Mouse (Mus musculus): Measurements from ENCODE around the gene Gal3st3. TPM values are rescaled to one million over a fixed set of nuclear protein-coding genes. Genes with fewer than 3 reads are reported as not detected.
A peak's percentile ranks its signal among the peaks of the same experiment; 100 is the strongest.

Gal3st3 gene
- total RNA-seq (2021), result not detected in 2 replicates
- long read RNA-seq, result 0 reads

- DNase-seq, result no peak
These were observed at the start of gene Gal3st3 for GRCm38 (mm10) chr19:5297903-5298800. Gene Gal3st3 (plus strand): TSS chr19:5298331.

DNA sequence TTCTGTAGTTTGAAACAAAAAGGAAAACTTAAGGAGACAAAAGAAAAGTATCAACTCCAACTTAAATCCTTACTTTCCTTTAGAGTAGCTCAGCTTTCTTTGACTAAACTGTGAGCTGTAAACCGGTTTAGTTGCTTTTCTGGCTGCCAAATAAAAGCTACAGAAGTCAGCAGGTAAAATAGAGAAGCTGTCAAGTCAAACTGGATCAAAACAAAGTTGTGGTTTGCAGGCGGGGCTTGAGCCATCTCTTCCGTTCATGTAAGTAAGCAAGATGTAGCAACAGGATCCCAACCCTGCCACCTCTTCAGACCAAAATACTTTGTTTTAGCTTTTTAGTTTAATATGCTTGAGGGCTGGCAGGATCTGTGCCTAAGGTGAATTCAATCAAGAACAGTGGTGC lies 41.0 kb upstream of the Gal3st3 start:
- DNase-seq, result no peak

DNA sequence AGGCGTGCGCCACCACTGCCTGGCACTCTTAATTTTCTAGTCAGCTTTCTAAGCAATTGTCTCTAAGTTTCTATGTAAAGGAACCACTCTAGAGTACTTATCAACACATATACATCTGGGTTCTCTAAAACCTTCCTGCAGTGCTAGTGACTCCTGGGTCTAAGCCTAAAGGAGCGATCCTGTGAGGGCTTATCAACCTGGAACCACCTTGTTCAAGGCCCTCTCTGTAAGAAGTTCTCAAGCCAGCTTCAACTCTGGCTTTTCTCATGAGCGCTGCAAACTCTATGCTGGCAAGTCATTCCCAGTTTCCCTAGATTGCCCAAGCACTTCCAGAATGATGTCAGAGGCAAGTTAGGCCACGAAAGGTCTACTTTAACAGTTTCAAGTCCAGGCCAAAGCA lies 31.1 kb upstream of the Gal3st3 start:
- no peak for DNase-seq

- DNase-seq, result no peak
These were observed 30.1 kb upstream of the Gal3st3 start for GRCm38 (mm10) chr19:5268017-5268416.

DNA sequence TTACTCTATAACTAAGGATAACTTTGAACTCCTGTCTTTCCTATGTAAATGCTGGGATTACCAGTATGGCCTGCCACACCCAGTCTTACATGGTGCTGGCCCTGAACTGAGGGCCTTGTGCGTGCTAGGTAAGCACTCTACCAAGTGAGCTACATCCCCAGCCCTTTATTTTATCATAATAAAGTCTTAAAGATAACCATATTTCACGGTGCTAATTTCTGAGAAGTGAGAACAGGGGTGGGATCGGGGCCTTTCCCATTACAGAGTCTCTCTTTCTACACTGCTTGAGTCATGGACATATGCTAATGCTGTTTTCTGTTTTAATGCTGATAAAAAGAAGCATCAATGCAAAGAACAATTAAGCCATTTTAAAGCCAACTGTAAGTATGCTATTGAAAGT lies 29.3 kb upstream of the Gal3st3 start:
- DNase-seq, result no peak

- DNase-seq, result no peak
These were observed 28.7 kb upstream of the Gal3st3 start for GRCm38 (mm10) chr19:5269392-5269791.

DNA sequence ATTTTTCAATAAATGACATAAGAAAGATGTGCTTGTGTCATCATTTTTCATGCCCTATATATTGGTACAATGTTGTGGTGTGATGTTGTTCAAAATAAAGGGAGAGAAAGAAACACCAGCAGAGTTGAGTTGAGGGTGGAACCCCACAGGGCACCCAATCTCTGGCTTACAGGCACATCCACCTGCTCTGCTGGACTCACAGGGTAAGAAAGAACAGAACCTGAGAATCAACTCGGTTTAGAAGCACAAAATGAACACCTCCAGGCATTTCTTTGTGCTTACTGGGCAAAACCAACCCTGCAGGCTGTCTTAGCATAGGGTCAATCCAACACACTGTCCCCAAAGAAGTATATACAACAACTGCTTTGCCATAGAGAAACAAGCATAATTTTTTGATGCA lies 26.7 kb upstream of the Gal3st3 start:
- DNase-seq, result no peak

DNA sequence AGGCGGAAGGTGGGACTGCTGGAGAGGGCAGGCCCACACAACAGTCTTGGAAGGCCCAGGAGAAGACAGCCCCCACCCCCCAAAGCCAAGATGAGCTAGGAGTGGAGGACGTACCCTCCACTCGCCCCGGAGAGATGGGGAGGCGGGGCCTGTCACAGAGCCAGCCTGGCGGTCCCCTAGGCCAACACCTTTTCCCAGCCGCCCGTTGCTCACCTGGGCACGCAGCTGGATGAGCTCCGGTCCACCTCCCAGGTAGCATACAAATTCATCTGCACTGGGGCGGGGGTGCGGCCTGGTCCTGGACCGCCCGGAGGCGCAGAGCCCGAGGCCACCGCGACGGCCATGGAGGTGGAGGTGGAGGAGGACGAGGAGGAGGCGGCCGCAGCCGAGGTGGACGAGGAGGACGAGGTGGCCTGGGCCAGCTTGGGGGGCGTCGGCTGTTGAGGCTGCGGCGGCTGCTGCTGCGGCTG lies 25.8 kb upstream of the Gal3st3 start:
- peak; percentile 52 for DNase-seq

DNA sequence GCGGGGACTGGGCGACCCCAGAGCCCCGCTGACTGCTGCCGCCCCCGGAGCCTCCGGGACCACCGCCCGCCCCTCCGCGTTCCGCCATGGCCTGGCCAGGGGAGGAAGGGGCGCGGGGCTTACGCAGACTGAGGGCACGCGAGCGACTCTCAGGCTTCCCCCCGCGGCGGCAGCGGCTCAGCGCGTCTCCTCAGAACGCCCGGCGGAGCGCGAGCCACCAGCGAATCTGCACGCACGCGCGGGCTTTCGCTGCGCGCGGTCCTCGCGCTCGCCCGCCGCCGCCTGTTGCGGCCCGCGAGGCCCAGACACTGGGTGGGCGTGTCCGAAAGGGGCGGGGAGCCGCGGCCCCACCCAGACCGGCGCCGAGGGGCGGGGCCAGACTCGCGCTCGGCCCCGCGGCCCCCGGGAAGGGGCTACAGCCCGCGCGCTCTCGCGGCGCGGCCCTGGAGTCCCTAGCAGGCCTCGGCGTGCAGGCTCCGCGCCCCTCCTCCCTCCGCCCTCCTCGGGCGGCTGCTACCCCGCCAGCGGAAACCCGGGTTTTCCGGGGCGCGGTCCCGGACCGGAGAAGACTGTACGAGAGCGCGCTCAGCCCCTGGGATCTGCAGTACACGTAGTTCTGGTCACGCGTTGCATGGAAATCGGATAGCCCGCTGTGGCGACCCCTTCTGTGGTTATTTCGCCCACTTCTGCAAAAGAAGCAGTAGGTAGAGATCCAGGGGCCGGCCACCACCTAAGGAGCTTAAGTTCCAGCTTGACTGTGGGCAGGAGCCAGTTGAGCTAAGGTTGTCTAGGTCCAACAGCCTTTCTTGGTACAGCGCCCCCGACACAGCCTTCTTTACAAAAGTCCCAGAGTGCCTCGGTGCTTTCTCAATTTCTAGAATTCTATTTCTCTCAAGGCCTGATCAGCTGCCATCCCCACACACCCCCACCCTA lies 25.1 kb upstream of the Gal3st3 start, which contains the start of gene Pacs1:
Gene Pacs1 (minus strand): TSS at position 319 of the 933 bp plus-strand sequence.
- DNase-seq, result peak; percentile 91

- DNase-seq, result no peak
These were observed 24.2 kb upstream of the Gal3st3 start for GRCm38 (mm10) chr19:5273916-5274315.

DNA sequence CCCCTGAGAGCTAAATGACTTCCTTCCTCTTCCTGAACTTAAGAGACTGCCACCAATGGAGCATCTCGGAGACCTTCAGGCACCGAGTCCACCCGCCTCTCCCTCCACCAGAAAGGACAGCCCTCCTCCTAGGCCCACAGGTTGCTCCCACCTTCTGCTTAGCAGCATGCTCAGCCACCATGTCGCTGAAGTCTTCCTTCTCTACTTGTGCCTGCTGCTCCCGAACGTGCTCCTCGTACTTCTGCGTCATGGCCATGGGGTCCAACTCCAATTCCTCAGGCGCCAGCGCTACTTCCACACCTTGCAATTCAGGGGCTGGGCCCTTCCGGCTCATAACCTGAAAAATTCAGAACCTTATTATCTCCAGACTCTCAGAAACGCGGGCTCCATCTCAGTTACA lies 23.5 kb upstream of the Gal3st3 start:
- no peak for DNase-seq

DNA sequence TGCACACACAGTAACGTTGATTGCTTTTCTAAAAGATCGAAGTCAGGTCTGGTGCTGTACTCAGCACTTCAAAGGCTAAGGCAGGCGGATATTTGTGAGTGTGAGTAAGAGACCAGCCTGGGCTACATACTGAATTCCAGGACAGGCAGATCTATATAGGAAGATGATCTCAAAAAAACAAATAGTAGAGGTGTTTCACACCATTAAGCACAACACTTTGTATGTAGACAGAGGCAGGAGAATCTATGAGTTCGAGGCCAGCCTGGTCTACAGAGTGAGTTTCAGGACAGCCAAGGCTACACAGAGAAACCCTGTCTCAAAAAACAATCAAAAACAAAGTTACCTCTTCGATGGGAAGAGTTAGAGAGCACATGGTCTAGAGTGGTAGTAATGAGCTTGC lies 22.4 kb upstream of the Gal3st3 start:
- no peak for DNase-seq

DNA sequence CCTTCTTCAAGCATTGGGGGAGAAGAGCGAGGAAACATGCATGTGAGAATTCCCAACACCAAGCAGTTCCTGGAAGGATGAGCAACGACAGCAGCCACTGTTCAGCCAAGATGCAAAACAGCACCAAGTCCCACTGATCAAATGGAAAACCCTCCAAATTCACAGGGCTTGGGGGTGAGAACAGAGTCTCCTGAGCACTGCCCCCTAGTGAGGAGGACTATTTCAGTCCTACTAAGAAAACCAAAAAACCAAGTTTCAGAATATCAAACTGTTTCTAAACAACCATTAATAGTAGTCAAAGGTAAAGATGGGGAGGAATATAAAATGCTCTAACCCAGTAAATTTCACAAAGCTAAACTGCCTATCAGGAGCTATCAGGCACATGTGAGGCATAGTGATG lies 21.6 kb upstream of the Gal3st3 start:
- no peak for DNase-seq

GRCm38 (mm10) chr19:5277140-5277539 lies 21.0 kb upstream of the Gal3st3 start:
- no peak for DNase-seq

DNA sequence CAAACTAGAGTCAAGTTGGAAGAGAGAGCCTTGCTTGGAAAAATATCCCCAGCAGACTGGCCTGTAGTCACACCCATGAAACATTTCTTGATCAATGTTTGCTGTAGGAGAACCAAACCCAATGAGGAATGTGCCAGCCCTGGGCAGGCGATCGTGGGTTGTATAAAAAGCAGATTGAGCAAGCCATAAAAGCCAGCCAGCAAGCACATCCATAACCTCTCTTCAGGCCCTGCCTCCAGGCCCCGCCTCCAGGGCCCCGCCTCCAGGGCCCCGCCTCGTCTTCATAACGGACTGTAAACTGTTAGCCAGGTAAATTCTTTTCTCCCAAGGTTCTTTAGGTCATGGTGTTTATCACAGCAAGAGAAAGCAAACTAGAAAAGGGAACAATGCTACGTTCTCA lies 19.8 kb upstream of the Gal3st3 start:
- DNase-seq, result peak; percentile 41

GRCm38 (mm10) chr19:5294972-5295735 lies 3.0 kb upstream of the Gal3st3 start, which contains the start of gene Sf3b2:
Gene Sf3b2 (minus strand): TSS chr19:5295455.
- DNase-seq, result peak; percentile 97

DNA sequence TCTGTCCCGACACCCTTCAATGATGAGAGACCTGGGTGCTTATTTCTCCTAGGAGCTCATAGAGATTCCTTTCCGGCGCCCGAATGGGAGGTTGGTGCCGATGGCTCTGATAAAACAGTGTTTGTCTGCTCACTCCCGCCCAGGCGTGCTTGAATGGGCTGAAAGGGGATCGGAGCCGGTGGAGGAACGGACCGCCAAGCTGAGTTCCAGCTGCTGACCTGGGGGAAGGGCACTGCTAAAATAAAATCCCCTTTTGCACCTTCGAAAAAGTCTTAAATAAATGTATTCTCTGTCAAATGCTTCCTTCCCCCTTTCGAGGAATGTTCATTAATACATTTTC lies 2.4 kb upstream of the Gal3st3 start:
- no peak for DNase-seq

GRCm38 (mm10) chr19:5296630-5297029 lies 1.5 kb upstream of the Gal3st3 start:
- DNase-seq, result no peak

DNA sequence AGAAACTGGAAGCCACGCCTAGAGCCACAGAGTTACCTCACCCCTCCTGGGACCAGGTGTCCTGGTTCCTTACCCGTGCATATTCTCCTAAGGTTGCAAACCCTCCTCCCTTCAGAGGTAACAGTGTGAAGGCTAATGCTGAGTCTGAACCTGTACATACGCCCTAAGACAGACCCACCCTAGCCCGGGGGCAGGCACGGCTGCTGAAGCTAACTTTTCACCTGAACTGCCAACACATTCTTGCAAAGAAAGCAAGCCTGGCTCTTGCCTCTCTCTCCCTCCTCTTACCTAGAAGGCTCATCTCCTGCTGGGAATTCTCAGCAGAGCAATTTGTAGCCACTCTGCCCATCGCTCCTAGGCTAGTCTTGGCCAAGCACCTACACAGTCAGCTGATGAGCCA lies 2.5 kb downstream of the Gal3st3 start:
- DNase-seq, result no peak

- peak; percentile 47 for DNase-seq
These were observed 4.3 kb downstream of the Gal3st3 start for GRCm38 (mm10) chr19:5302455-5302854.

GRCm38 (mm10) chr19:5306279-5306678 lies 8.1 kb downstream of the Gal3st3 start:
- no peak for DNase-seq
